Comparison of ENCODE assay signal across 8 mouse cellular contexts in genomic region chr17:31658468-31659185, GRCm38 (mm10). TPM values are rescaled to one million over a fixed set of nuclear protein-coding genes. Genes with fewer than 3 reads are reported as not detected.
DNase-seq lines count a peak whose midpoint lies in the region; ATAC-seq and TF ChIP-seq lines count a peak whose summit lies in the region.

TSS of gene U2af1 (minus strand) at chr17:31658892.

- WGBS in hindbrain, embryonic 10.5 days, result under 1% methylated on average over 77 of the region's 77 CpGs
- WGBS in lung, postnatal 0 days, result 2% methylated on average over 74 of the region's 77 CpGs

- H3K27me3 ChIP-seq in hindbrain, embryonic 10.5 days (ENCODE audit: insufficient read depth, poor library complexity, severe bottlenecking), result no peaks in the 10 kb centered on the region
- no peaks in the 10 kb centered on the region for H3K27me3 ChIP-seq in lung, postnatal 0 days (replicated peaks; ENCODE audit: insufficient read depth, low read length)

- TF ChIP-seq EP300 in lung, postnatal 0 days (IDR thresholded peaks at IDR 0.05), result no peak

- no peaks in the 10 kb centered on the region for H3K9me3 ChIP-seq in hindbrain, embryonic 10.5 days
- H3K9me3 ChIP-seq in lung, postnatal 0 days (ENCODE audit: low read length), result no peaks in the 10 kb centered on the region

- peaks cover 20% of the 10 kb centered on the region for H3K4me1 ChIP-seq in hindbrain, embryonic 10.5 days (replicated peaks)
- H3K4me1 ChIP-seq in lung, postnatal 0 days (ENCODE audit: insufficient read depth, low read depth, low read length), result peaks cover 12% of the 10 kb centered on the region; the same call in 1 of the 2 replicates

- H3K9ac ChIP-seq in lung, postnatal 0 days (replicated peaks; ENCODE audit: low read depth), result peak within 1 kb of the TSS; percentile 98

- 0 out of 2 replicates have a peak, but pooled peaks have one; percentile 1 for TF ChIP-seq CTCF in lung, postnatal 0 days (IDR thresholded peaks at IDR 0.05)

- peak; percentile 99 for DNase-seq in MN1 (ENCODE audit: low spot score)
- DNase-seq in cerebellum, adult 9-10 months, result peak; percentile 98
- DNase-seq in hindbrain, embryonic 10.5 days (ENCODE audit: low spot score), result peak; percentile 98
- DNase-seq in layer of hippocampus, adult 9-11 months, result peak; percentile 99
- DNase-seq in lung, postnatal 0 days (ENCODE audit: low spot score), result peak; percentile 99
- peak; percentile 97 for DNase-seq in ovary, postnatal 14 days (ENCODE audit: low spot score)
- DNase-seq in thymus, postnatal 14 days, result peak; percentile 98

- peak within 1 kb of the TSS; percentile 99 for H3K4me3 ChIP-seq in hindbrain, embryonic 10.5 days
- peak within 1 kb of the TSS; percentile 94 for H3K4me3 ChIP-seq in lung, postnatal 0 days (ENCODE audit: low read depth, low read length)

- H3K4me2 ChIP-seq in lung, postnatal 0 days (replicated peaks; ENCODE audit: low read depth, low read length), result peak within 1 kb of the TSS; percentile 82

- H3K36me3 ChIP-seq in hindbrain, embryonic 10.5 days, result peaks cover 38% of the 10 kb centered on the region
- H3K36me3 ChIP-seq in lung, postnatal 0 days (ENCODE audit: insufficient read depth, low read length), result peaks cover 7% of the 10 kb centered on the region; the same call in 1 of the 2 replicates

- peak; percentile 98 for ATAC-seq in frontal cortex, adult (ENCODE audit: low TSS enrichment)
- peak; percentile 99 for ATAC-seq in lung, postnatal 0 days

- H3K27ac ChIP-seq in hindbrain, embryonic 10.5 days, result peak within 1 kb of the TSS; percentile 98
- peak within 1 kb of the TSS; percentile 87 for H3K27ac ChIP-seq in lung, postnatal 0 days (ENCODE audit: low read length)

RNA-seq across cellular contexts. Expression of gene U2af1, which starts in this region (rescaled TPM):
- 344 and 443 TPM in 2 replicates for polyA plus RNA-seq in hindbrain, embryonic 10.5 days (2016; fragmentation: Nextera tagmentation; extraction: Ambion mirVana)
- 151 and 161 TPM in 2 replicates for polyA plus RNA-seq in lung, postnatal 0 days (2015; fragmentation: Nextera tagmentation; extraction: Ambion mirVana)

Comparison
In these comparisons a context has a peak if more than half of its experiments do, and no peak if none do; other contexts are left out.
1. Peak in every context shown above with its lines: DNase-seq, ATAC-seq, H3K4me3 ChIP-seq and H3K27ac ChIP-seq.